Mouse (Mus musculus) kidney, postnatal 0 days (tissue): ENCODE measurements at regions not wholly inside any gene's neighbourhood (a gene's known extent, or its start where the extent isn't known, plus 50 kb on each side); places are given as distances from the start of the nearest gene placed in this dataset.

Experiments
- ATAC-seq: fragments of 200-750 bp; cut with Nextera tagmentation; replicated peaks from 2 replicates; pipeline ENCODE4 v1.8.0; 2017; ENCODE audit warnings: low read depth, moderate number of reproducible peaks, moderate TSS enrichment, moderate library complexity; ENCODE audit not compliant: low FRiP score
- DNase-seq: peaks from one replicate; pipeline ENCODE4 v3.0.0-alpha.2; 2016; ENCODE audit warnings: low spot score
- H3K27ac ChIP-seq: fragments of 300-500 bp; sonication (generic); 2 replicates; pipeline ENCODE4 v1.5.1; 2014; ENCODE audit warnings: mild to moderate bottlenecking
- H3K27me3 ChIP-seq: fragments of 300-500 bp; sonication (generic); 2 replicates; pipeline ENCODE4 v1.6.1; 2014; ENCODE audit warnings: low read length, mixed read lengths; ENCODE audit not compliant: insufficient read depth
- H3K36me3 ChIP-seq: fragments of 300-500 bp; sonication (generic); 2 replicates; pipeline ENCODE4 v1.6.1; 2014; ENCODE audit warnings: low read length, mixed read lengths; ENCODE audit not compliant: insufficient read depth
- H3K4me1 ChIP-seq: fragments of 300-500 bp; sonication (generic); replicated peaks from 2 replicates; pipeline ENCODE4 v1.6.1; 2014; ENCODE audit warnings: antibody characterized with exemption, low read length, mixed read lengths; ENCODE audit not compliant: insufficient read depth
- H3K4me2 ChIP-seq: fragments of 300-500 bp; sonication (generic); 2 replicates; pipeline ENCODE4 v1.6.1; 2014; ENCODE audit warnings: mild to moderate bottlenecking, low read length, moderate library complexity, mixed read lengths
- H3K4me3 ChIP-seq: fragments of 300-500 bp; sonication (generic); replicated peaks from 2 replicates; pipeline ENCODE4 v1.5.1; 2014; ENCODE audit warnings: low read depth, low read length
- H3K9ac ChIP-seq: fragments of 300-500 bp; sonication (generic); 2 replicates; pipeline ENCODE4 v1.6.1; 2014; ENCODE audit warnings: low read depth, low read length
- H3K9me3 ChIP-seq: fragments of 300-500 bp; sonication (generic); replicated peaks from 2 replicates; pipeline ENCODE4 v1.6.1; 2016; ENCODE audit warnings: low read length, inconsistent platforms, mixed read lengths
- CTCF ChIP-seq: IDR thresholded peaks from 2 replicates; pipeline ENCODE4 v1.5.1; 2016; ENCODE audit warnings: antibody characterized with exemption, low read depth, mild to moderate bottlenecking, moderate library complexity
- WGBS: fragments of 180-500 bp; shearing (Covaris S2); extraction: QIAGEN DNeasy Blood & Tissue Kit; methylation state at CpG from one replicate; pipeline ENCODE4 v1.1.7; 2014; 5-methylcytosine and 5-hydroxymethylcytosine counted together

DNA sequence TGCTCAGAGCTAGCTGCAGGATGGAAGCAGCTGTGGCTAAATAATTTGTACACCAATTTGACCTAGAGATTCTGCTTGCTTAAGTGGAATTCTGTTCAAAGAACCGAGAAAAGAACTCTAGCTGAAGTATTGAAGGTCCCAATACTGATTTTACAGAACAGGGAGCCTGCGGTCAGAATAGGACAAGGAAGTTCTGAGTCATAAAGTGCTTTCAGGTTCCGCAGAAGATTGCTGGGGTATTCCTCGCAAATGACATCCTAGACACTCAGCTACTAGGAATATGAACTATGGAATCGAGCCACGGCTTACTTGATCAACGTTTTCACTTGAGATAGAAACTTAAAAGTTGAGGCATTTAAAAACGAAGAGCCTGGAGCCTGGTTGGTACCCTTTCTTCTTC, 127.0 kb upstream of the Tsc22d1 start:
- Histone ChIP-seq H3K4me1 (no peaks in the 10 kb centered on the region), H3K36me3 (no peaks in the 10 kb centered on the region), H3K27ac (no peak overlapping the region), H3K4me3 (no peak overlapping the region), H3K9me3 (no peaks in the 10 kb centered on the region), H3K27me3 (no peaks in the 10 kb centered on the region), H3K9ac (no peak overlapping the region), H3K4me2 (no peak overlapping the region)
- DNase-seq (no peak), ATAC-seq (no peak)
- no peak for TF ChIP-seq CTCF
- WGBS: 91% methylated on average over 8 of the region's 8 CpGs

DNA sequence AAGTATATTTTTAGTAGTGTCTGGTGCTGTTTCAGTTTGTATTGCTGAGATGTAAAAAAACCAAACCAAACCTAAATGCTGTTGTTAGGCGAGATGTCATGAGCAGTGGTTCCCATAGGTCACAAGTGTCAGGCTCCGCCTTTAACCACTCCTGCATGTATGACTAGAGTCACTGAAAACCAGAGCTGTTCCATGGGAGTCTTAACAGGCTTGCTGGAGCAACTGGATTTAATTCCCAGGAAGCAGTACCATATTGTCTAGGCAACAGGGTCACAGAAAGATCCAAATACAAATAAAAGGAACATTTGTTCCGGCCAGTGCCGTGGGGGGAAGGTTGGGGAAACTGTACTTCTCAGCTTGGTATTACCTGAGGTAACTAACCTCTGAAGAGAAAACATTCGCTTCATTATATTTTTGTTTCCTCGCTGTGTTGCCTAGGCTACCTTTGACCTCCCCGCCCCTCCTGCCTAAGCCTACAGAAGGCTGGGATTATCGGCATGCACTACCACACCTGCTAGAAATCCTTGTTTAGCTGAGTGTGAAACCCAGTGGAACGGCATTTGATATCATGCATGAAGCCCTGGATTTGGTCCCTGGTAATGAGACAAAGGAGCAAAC, 124.3 kb upstream of the Tsc22d1 start:
- Histone ChIP-seq H3K27me3 (no peaks in the 10 kb centered on the region), H3K4me2 (no peak overlapping the region), H3K9me3 (no peaks in the 10 kb centered on the region), H3K36me3 (no peaks in the 10 kb centered on the region), H3K4me1 (no peaks in the 10 kb centered on the region), H3K4me3 (no peak overlapping the region), H3K9ac (no peak overlapping the region), H3K27ac (no peak overlapping the region)
- TF ChIP-seq CTCF: no peak
- no peak for DNase-seq
- WGBS: 67% methylated on average over 9 of the region's 9 CpGs
- no peak for ATAC-seq

DNA sequence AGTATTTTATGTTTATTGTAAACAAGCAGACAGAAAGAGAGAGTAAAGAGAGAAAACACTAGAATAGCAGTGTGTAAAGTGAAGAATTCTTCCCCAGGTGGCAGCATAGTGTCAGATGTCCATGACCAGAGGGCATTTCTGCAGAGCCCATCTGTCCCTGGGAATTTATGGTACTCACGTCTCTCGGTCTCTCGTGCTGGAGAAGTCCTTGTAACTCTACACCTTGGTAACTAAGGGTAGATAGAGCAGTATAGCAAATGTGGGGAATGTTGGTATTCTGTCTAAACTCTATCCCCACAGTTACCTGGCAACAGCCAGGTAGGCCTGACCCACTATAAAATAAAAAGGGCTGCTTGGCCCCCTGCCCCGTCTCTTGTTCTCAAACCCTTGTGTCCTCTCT, 122.5 kb upstream of the Tsc22d1 start:
- no peak overlapping the region for H3K4me3 ChIP-seq
- no peaks in the 10 kb centered on the region for H3K9me3 ChIP-seq
- peak; percentile 40 for ATAC-seq
- H3K4me2 ChIP-seq: no peak overlapping the region
- no peaks in the 10 kb centered on the region for H3K36me3 ChIP-seq
- H3K9ac ChIP-seq: no peak overlapping the region
- WGBS: 4% methylated on average over 4 of the region's 4 CpGs
- H3K4me1 ChIP-seq: no peaks in the 10 kb centered on the region
- no peak for TF ChIP-seq CTCF
- no peaks in the 10 kb centered on the region for H3K27me3 ChIP-seq
- peak; percentile 58 for DNase-seq
- H3K27ac ChIP-seq: no peak overlapping the region

DNA sequence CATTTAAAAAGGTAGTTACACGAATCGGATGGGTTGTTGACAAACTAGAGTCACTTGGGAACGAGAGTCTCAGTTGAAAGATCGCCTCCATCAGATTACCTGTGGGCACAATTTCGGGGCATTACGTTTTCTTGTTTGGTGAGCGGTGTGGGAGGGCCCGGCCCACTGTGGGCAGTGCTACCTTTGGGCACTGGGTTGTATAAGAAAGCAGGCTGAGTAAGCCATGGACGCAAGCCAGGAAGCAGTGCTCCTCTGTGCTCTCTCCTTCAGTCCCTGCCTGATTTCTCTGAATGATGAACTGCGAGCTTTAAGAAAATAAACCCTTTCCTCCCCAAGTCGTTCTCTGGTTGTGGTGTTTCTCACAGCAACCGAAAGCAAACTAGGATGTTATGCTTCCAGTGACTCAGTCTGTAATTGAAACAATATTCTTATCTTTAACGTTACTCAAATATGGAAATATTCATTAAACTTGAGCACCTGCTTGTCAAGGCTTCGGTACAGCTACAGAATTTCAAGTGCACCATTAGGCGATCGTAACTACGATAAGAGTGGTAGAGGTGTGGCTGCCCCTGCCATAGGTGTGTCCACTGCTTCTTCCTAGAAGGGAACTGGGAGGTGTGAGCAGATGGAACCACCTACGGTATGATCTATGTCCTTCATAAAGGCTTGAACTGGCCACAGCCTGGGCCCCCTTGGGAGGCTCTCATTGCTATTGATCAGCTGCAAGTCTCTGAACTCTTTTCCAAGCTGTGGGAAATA, 119.2 kb upstream of the Tsc22d1 start:
- 66% methylated on average over 18 of the region's 18 CpGs for WGBS
- Histone ChIP-seq H3K4me3 (no peak overlapping the region), H3K27ac (no peak overlapping the region), H3K4me2 (no peak overlapping the region), H3K9me3 (no peaks in the 10 kb centered on the region), H3K4me1 (no peaks in the 10 kb centered on the region), H3K27me3 (no peaks in the 10 kb centered on the region), H3K9ac (no peak overlapping the region), H3K36me3 (no peaks in the 10 kb centered on the region)
- DNase-seq (no peak), ATAC-seq (no peak)
- no peak for TF ChIP-seq CTCF

DNA sequence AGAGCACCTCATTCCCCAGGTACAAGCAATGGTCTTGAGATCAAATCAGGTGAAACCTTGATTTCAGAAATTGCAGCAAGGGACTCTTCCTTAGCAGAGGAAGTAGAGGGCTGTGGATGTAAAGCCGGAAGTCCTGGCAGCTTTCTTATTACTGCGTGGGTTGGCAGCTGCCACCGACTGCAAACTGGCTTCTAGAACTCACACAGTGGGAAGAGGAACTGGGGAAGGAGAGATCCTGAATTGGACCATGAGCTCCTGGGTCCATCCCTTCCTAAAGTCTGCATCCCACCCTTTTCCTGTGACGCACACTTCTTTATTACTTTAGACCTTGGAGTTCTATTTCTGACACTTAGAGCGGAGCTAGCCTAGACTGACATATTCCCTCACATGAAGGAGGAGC, 116.9 kb upstream of the Tsc22d1 start:
- WGBS: 82% methylated on average over 5 of the region's 5 CpGs
- H3K36me3 ChIP-seq: no peaks in the 10 kb centered on the region
- ATAC-seq: no peak

DNA sequence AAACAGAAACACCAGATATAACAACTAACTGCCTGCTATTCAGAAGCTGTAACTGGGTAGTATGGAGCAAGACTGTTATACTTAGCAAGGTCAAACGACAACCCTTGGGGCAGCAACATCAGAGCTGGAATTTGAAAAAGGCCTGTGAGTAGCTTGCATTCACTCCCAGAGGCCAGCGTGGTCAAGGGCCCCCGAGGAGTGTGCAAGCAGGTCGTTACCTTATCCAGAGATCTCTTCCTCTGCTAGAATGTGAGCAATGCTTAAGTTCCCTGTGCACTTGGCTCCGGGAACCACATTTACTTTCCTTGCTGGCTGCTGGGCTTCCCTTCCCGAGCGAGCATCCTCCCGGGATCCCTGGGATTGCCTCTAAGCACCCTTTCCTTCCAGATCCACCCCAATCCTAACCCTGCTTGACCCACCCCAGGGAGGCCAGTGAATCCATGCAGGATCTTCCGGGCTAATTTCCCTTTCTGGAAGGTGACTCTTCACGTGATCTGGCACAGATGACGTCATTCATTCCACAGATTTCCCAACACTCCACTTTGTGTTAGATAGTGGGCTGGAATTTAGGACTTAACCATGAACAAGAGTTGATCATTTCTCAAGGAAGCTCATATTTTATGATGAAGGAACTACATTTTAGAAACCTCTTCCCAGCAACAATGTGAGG, 112.3 kb upstream of the Tsc22d1 start:
- DNase-seq (no peak), ATAC-seq (no peak)
- TF ChIP-seq CTCF: no peak
- Histone ChIP-seq H3K9me3 (no peaks in the 10 kb centered on the region), H3K4me3 (no peak overlapping the region), H3K4me1 (no peaks in the 10 kb centered on the region), H3K27ac (no peak overlapping the region), H3K27me3 (no peaks in the 10 kb centered on the region), H3K4me2 (no peak overlapping the region), H3K36me3 (no peaks in the 10 kb centered on the region), H3K9ac (no peak overlapping the region)
- 59% methylated on average over 11 of the region's 11 CpGs for WGBS

More for the DNA sequence above, 116.9 kb upstream of the Tsc22d1 start:
- H3K9ac ChIP-seq: no peak overlapping the region
- no peak overlapping the region for H3K27ac ChIP-seq
- no peak for TF ChIP-seq CTCF
- no peak overlapping the region for H3K4me2 ChIP-seq
- H3K9me3 ChIP-seq: no peaks in the 10 kb centered on the region
- H3K27me3 ChIP-seq: no peaks in the 10 kb centered on the region
- DNase-seq: no peak
- H3K4me1 ChIP-seq: no peaks in the 10 kb centered on the region
- H3K4me3 ChIP-seq: no peak overlapping the region
